Mouse (Mus musculus): Measurements from ENCODE around the gene Xrra1.

GRCm38 (mm10) chr7:99863362-99863761, 4.4 kb downstream of the Xrra1 start, which contains the start of gene Spcs2:
- TF ChIP-seq CTCF (IDR thresholded peaks at IDR 0.05; ENCODE audit: borderline replicate concordance, insufficient read depth, low read length) (no peak), POLR2A (IDR thresholded peaks at IDR 0.05; ENCODE audit: low read depth, low read length) (no peak)
